Mouse (Mus musculus): ENCODE results near the gene Map7d1. TPM values are rescaled to one million over a fixed set of nuclear protein-coding genes. Genes with fewer than 3 reads are reported as not detected.

Gene Map7d1
- polyA plus RNA-seq, 1 experiment = 46.3 TPM

GRCm38 (mm10) chr4:126283582-126283981 lies 27.4 kb upstream of the Map7d1 start:
- Histone ChIP-seq H3K36me3 (ENCODE audit: control insufficient read depth, insufficient read depth, low read length) (no peaks in the 10 kb centered on the region), H3K27ac (ENCODE audit: insufficient read depth, low read length) (no peak overlapping the region), H3K4me3 (ENCODE audit: extremely low read depth, insufficient read depth, insufficient read length) (no peak overlapping the region), H3K27me3 (ENCODE audit: control insufficient read depth, insufficient read depth, low read length) (peaks cover 16% of the 10 kb centered on the region), H3K4me1 (ENCODE audit: control insufficient read depth, insufficient read depth, insufficient read length) (peaks cover 7% of the 10 kb centered on the region)
- no peak for TF ChIP-seq POLR2A (IDR thresholded peaks at IDR 0.05; ENCODE audit: low read depth, low read length)
- TF ChIP-seq CTCF (IDR thresholded peaks at IDR 0.05; ENCODE audit: extremely low read depth, insufficient read depth, insufficient read length, insufficient replicate concordance) = no peak
- WGBS = 75% methylated on average over 8 of the region's 8 CpGs
- no peak for DNase-seq (ENCODE audit: low read depth in 1 of 2, low spot score in 2 of 2)

- DNase-seq (ENCODE audit: low read depth in 1 of 2, low spot score in 2 of 2) = no peak
- no peak overlapping the region for H3K27ac ChIP-seq (ENCODE audit: insufficient read depth, low read length)
- 86% methylated on average over 9 of the region's 9 CpGs for WGBS
- peaks cover 7% of the 10 kb centered on the region for H3K27me3 ChIP-seq (ENCODE audit: control insufficient read depth, insufficient read depth, low read length)
- no peaks in the 10 kb centered on the region for H3K36me3 ChIP-seq (ENCODE audit: control insufficient read depth, insufficient read depth, low read length)
- H3K4me3 ChIP-seq (ENCODE audit: extremely low read depth, insufficient read depth, insufficient read length) = no peak overlapping the region
- TF ChIP-seq POLR2A (IDR thresholded peaks at IDR 0.05; ENCODE audit: low read depth, low read length) (no peak), CTCF (IDR thresholded peaks at IDR 0.05; ENCODE audit: extremely low read depth, insufficient read depth, insufficient read length, insufficient replicate concordance) (no peak)
- peaks cover 8% of the 10 kb centered on the region for H3K4me1 ChIP-seq (ENCODE audit: control insufficient read depth, insufficient read depth, insufficient read length)
These were observed 25.6 kb upstream of the Map7d1 start for GRCm38 (mm10) chr4:126281706-126282105.

DNA sequence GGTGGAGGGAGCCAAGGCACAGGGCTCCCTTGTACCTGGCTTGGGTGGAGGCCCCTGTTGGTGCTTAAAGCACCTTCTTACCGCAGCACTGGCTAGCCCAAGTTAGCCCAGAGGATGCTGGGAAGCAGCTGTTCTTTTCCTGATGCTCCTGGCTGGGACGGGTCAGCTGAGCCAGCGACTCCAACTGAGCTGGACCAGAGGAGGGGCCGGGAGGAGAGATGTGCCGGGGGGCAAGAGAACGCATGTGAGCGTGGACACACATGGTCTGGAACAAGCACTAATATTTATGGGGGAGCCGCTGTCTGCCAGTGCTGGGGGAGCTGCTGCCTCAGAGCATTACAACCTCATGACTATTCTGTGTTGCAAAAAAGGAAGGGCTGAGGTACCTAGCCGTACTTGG lies 22.8 kb upstream of the Map7d1 start:
- H3K4me1 ChIP-seq (ENCODE audit: control insufficient read depth, insufficient read depth, insufficient read length) = peaks cover 2% of the 10 kb centered on the region; the same call in 1 of the 2 replicates
- H3K27me3 ChIP-seq (ENCODE audit: control insufficient read depth, insufficient read depth, low read length) = no peaks in the 10 kb centered on the region
- WGBS = 84% methylated on average over 9 of the region's 9 CpGs
- H3K4me3 ChIP-seq (ENCODE audit: extremely low read depth, insufficient read depth, insufficient read length) = no peak overlapping the region
- peaks cover 6% of the 10 kb centered on the region for H3K36me3 ChIP-seq (ENCODE audit: control insufficient read depth, insufficient read depth, low read length)
- TF ChIP-seq POLR2A (IDR thresholded peaks at IDR 0.05; ENCODE audit: low read depth, low read length) (no peak), CTCF (IDR thresholded peaks at IDR 0.05; ENCODE audit: extremely low read depth, insufficient read depth, insufficient read length, insufficient replicate concordance) (no peak)
- no peak for DNase-seq (ENCODE audit: low read depth in 1 of 2, low spot score in 2 of 2)
- H3K27ac ChIP-seq (ENCODE audit: insufficient read depth, low read length) = no peak overlapping the region

GRCm38 (mm10) chr4:126278565-126278915 lies 22.4 kb upstream of the Map7d1 start:
- Histone ChIP-seq H3K36me3 (ENCODE audit: control insufficient read depth, insufficient read depth, low read length) (peaks cover 10% of the 10 kb centered on the region), H3K27me3 (ENCODE audit: control insufficient read depth, insufficient read depth, low read length) (no peaks in the 10 kb centered on the region), H3K4me3 (ENCODE audit: extremely low read depth, insufficient read depth, insufficient read length) (no peak overlapping the region), H3K4me1 (ENCODE audit: control insufficient read depth, insufficient read depth, insufficient read length) (peaks cover 2% of the 10 kb centered on the region; the same call in 1 of the 2 replicates), H3K27ac (ENCODE audit: insufficient read depth, low read length) (no peak overlapping the region)
- DNase-seq (ENCODE audit: low read depth in 1 of 2, low spot score in 2 of 2) = no peak
- no peak for TF ChIP-seq CTCF (IDR thresholded peaks at IDR 0.05; ENCODE audit: extremely low read depth, insufficient read depth, insufficient read length, insufficient replicate concordance)
- no peak for TF ChIP-seq POLR2A (IDR thresholded peaks at IDR 0.05; ENCODE audit: low read depth, low read length)
- 81% methylated on average over 9 of the region's 9 CpGs for WGBS

DNA sequence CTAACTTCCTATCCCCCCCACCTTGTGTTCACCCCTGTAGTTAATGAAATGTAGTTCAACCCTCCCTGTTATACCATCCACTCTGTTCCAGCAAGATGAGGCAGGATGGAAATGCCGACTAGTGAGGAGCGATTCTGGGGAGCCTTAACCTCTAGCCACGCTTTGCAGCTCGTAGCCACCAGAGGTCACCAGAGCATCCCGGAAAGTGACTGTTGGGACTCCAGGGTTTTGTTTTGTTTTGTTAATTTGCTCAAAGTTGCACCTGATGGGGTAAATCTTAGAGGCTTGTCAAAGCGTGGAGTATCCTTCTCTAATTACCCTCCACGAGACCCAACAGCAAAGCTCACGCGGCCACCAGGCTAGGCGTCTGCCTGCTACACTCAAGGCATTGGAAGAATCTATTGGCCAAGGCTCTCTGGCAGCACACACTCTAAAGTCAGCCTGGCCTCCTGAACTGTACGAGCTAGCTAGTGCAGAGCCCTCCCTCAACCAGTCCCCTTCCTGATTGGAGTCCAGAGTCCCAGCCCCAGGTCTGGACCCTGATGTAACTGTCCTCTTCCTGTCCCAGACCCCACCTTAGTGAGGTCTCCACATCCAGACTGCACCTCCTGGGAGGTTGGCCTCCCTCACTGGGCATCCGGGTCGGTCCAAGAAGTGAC lies 21.9 kb upstream of the Map7d1 start:
- WGBS = 21% methylated on average over 13 of the region's 13 CpGs
- TF ChIP-seq POLR2A (IDR thresholded peaks at IDR 0.05; ENCODE audit: low read depth, low read length) = no peak
- TF ChIP-seq CTCF (IDR thresholded peaks at IDR 0.05; ENCODE audit: extremely low read depth, insufficient read depth, insufficient read length, insufficient replicate concordance) = peak; percentile 61; the same call in 1 of the 2 replicates
- DNase-seq (ENCODE audit: low read depth in 1 of 2, low spot score in 2 of 2) = peak in 1 of 2 experiments; percentile 34

GRCm38 (mm10) chr4:126275681-126276131 lies 19.6 kb upstream of the Map7d1 start:
- Histone ChIP-seq H3K27me3 (ENCODE audit: control insufficient read depth, insufficient read depth, low read length) (no peaks in the 10 kb centered on the region), H3K27ac (ENCODE audit: insufficient read depth, low read length) (no peak overlapping the region), H3K4me3 (ENCODE audit: extremely low read depth, insufficient read depth, insufficient read length) (no peak overlapping the region), H3K4me1 (ENCODE audit: control insufficient read depth, insufficient read depth, insufficient read length) (peaks cover 2% of the 10 kb centered on the region; the same call in 1 of the 2 replicates), H3K36me3 (ENCODE audit: control insufficient read depth, insufficient read depth, low read length) (peaks cover 18% of the 10 kb centered on the region)
- DNase-seq (ENCODE audit: low read depth in 1 of 2, low spot score in 2 of 2) = no peak
- 90% methylated on average over 13 of the region's 13 CpGs for WGBS
- TF ChIP-seq POLR2A (IDR thresholded peaks at IDR 0.05; ENCODE audit: low read depth, low read length) (no peak), CTCF (IDR thresholded peaks at IDR 0.05; ENCODE audit: extremely low read depth, insufficient read depth, insufficient read length, insufficient replicate concordance) (no peak)

More for the DNA sequence above, 21.9 kb upstream of the Map7d1 start:
- Histone ChIP-seq H3K27ac (ENCODE audit: insufficient read depth, low read length) (no peak overlapping the region), H3K27me3 (ENCODE audit: control insufficient read depth, insufficient read depth, low read length) (no peaks in the 10 kb centered on the region), H3K4me1 (ENCODE audit: control insufficient read depth, insufficient read depth, insufficient read length) (peaks cover 2% of the 10 kb centered on the region; the same call in 1 of the 2 replicates), H3K36me3 (ENCODE audit: control insufficient read depth, insufficient read depth, low read length) (peaks cover 11% of the 10 kb centered on the region), H3K4me3 (ENCODE audit: extremely low read depth, insufficient read depth, insufficient read length) (0 out of 2 replicates have a peak overlapping the region, but pooled peaks have one; percentile 22)

GRCm38 (mm10) chr4:126275081-126275480 lies 18.9 kb upstream of the Map7d1 start:
- Histone ChIP-seq H3K36me3 (ENCODE audit: control insufficient read depth, insufficient read depth, low read length) (peaks cover 18% of the 10 kb centered on the region), H3K27me3 (ENCODE audit: control insufficient read depth, insufficient read depth, low read length) (no peaks in the 10 kb centered on the region), H3K4me1 (ENCODE audit: control insufficient read depth, insufficient read depth, insufficient read length) (peaks cover 2% of the 10 kb centered on the region; the same call in 1 of the 2 replicates), H3K27ac (ENCODE audit: insufficient read depth, low read length) (no peak overlapping the region), H3K4me3 (ENCODE audit: extremely low read depth, insufficient read depth, insufficient read length) (no peak overlapping the region)
- WGBS = 90% methylated on average over 4 of the region's 4 CpGs
- TF ChIP-seq POLR2A (IDR thresholded peaks at IDR 0.05; ENCODE audit: low read depth, low read length) (no peak), CTCF (IDR thresholded peaks at IDR 0.05; ENCODE audit: extremely low read depth, insufficient read depth, insufficient read length, insufficient replicate concordance) (no peak)
- DNase-seq (ENCODE audit: low read depth in 1 of 2, low spot score in 2 of 2) = no peak
